In the genomic region with DNA sequence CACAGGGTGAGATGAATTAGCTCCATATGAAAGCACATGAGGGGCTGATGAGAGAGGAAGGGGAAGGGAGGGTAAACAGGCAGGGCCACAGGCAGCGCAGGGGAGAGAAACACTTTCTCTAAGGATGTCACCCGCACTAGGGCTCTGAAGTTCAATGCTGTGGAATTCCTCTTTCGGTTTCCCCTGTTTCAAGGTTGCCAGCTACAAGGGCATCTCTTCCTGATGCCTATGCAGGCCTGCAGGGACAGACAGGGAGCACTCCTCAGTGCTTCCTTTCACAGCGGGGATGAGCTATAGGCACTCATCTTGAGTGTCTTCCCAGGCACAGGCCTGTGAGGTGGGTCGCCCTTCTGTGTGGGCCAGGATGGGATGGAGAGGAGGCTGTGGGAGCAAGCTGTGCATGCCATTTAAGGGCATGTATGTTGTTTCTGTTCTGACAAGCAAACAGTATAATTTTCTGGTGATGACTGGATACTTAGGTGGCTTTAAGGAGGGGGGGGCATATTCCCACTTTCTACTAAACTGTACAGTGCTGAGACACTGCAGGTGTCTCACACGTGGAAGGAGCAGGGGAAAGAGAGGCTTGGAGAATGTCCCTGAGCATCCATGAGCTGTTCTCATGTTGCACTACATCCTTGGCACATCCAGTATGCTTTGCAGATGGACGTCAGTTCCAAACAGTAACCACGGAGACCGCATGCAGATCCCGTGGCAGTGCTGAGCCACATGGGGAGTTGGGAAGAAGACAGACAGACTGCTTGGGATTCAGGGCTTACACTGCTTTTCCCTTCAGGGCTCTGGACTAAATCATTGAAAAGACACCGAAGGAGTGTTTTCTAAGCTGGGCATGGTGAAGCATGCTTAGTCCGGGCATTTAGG, we compare ENCODE assay signal across 21 mouse cellular contexts. TPM values are rescaled to one million over a fixed set of nuclear protein-coding genes. Genes with fewer than 3 reads are reported as not detected.
DNase-seq lines count a peak whose midpoint lies in the region; ATAC-seq and TF ChIP-seq lines count a peak whose summit lies in the region.
"Had no signal": no experiment of that assay in that cellular context is flagged by ENCODE, and none has a peak within 500 bp of the region (broad histone marks: within the 10 kb centered on the region; RNA-seq: fewer than 3 reads in every experiment).

No protein-coding gene starts in this region.

- TF ChIP-seq CTCF in stomach, postnatal 0 days (IDR thresholded peaks at IDR 0.05; ENCODE audit: low read depth): no peak

- no peaks in the 10 kb centered on the region for H3K4me1 ChIP-seq in stomach, postnatal 0 days (replicated peaks; ENCODE audit: control insufficient read depth, insufficient read depth)
- H3K4me1 ChIP-seq: forebrain, embryonic 13.5 days; liver, embryonic 12.5 days had no signal

- TF ChIP-seq EP300 in stomach, postnatal 0 days (optimal IDR thresholded peaks at IDR 0.05): no peak

- no peaks in the 10 kb centered on the region for H3K27me3 ChIP-seq in stomach, postnatal 0 days (ENCODE audit: control insufficient read depth, insufficient read depth, low read length)
- H3K27me3 ChIP-seq: forebrain, embryonic 13.5 days had no signal

- H3K4me2 ChIP-seq in stomach, postnatal 0 days (replicated peaks; ENCODE audit: low read depth): no peak overlapping the region
- H3K4me2 ChIP-seq: forebrain, embryonic 13.5 days; liver, embryonic 12.5 days; lung, embryonic 14.5 days had no signal

- H3K9me3 ChIP-seq in stomach, postnatal 0 days (ENCODE audit: control insufficient read depth, low read length): no peaks in the 10 kb centered on the region
- H3K9me3 ChIP-seq: forebrain, embryonic 13.5 days; liver, embryonic 12.5 days had no signal

- WGBS in stomach, postnatal 0 days: 80% methylated on average over 12 of the region's 12 CpGs

- DNase-seq in adrenal gland, adult 8-10 months: peak; percentile 37
- DNase-seq in adrenal gland, postnatal 25 days: no peak
- DNase-seq in layer of hippocampus, adult 11-12 months (ENCODE audit: low spot score): peak; percentile 47
- no peak for DNase-seq in layer of hippocampus, adult 9-10 months (ENCODE audit: low spot score)
- peak; percentile 26 for DNase-seq in right cerebral cortex, postnatal 4 days
- no peak for DNase-seq in right cerebral cortex, postnatal 36 days (ENCODE audit: low spot score in 2 of 2)
- DNase-seq in layer of hippocampus, postnatal 36 days: peak; percentile 58 to 62
- no peak for DNase-seq in stomach, postnatal 0 days (ENCODE audit: low spot score)
- DNase-seq: cerebellum, adult 18-20 months; gastrocnemius, postnatal 36 days; kidney, adult 18-20 months; kidney, postnatal 10 days; left cerebral cortex, postnatal 4 days; lung, embryonic 14.5 days; lung, postnatal 4 days; retina, postnatal 1 day had no signal

- no peak overlapping the region for H3K27ac ChIP-seq in stomach, postnatal 0 days (replicated peaks)
- H3K27ac ChIP-seq: forebrain, embryonic 13.5 days; left cerebral cortex, adult 2 months; liver, embryonic 12.5 days had no signal

- ATAC-seq in stomach, postnatal 0 days (ENCODE audit: low FRiP score, low TSS enrichment): no peak
- ATAC-seq: CD4-positive, CD25-positive, alpha-beta regulatory T cell, adult 4 months; forebrain, embryonic 13.5 days; liver, embryonic 12.5 days had no signal

- H3K36me3 ChIP-seq in stomach, postnatal 0 days (ENCODE audit: control insufficient read depth, insufficient read depth, low read length): no peaks in the 10 kb centered on the region
- H3K36me3 ChIP-seq: liver, embryonic 12.5 days had no signal

- H3K9ac ChIP-seq in stomach, postnatal 0 days (ENCODE audit: low read length): no peak overlapping the region
- H3K9ac ChIP-seq: forebrain, embryonic 13.5 days; liver, embryonic 12.5 days; lung, embryonic 14.5 days had no signal

- no peak overlapping the region for H3K4me3 ChIP-seq in stomach, postnatal 0 days (ENCODE audit: low read depth, low read length)
- H3K4me3 ChIP-seq: forebrain, embryonic 13.5 days; left cerebral cortex, adult 2 months; liver, embryonic 12.5 days had no signal

RNA-seq across cellular contexts. Expression of a gene that starts 21.2 kb away (rescaled TPM):
- 10 to 100 TPM; 11.7 to 14.8 (median 13.9) TPM for total RNA-seq in adrenal gland, adult 8-10 months (2022)
- total RNA-seq in adrenal gland, postnatal 25 days (2021): 10.8 and 13.4 TPM in 2 replicates
- 10 to 100 TPM; 21.9 to 23.2 TPM for total RNA-seq in layer of hippocampus, postnatal 36 days (2021)
- polyA plus RNA-seq in stomach, postnatal 0 days (2015; fragmentation: Nextera tagmentation; extraction: Ambion mirVana): 3.4 and 3.8 TPM in 2 replicates

RNA-seq across cellular contexts. Expression of a gene that starts 42.5 kb away (rescaled TPM):
- 100 to 1,000 TPM; 130 to 210 (median 165) TPM for total RNA-seq in adrenal gland, adult 8-10 months (2022)
- total RNA-seq in adrenal gland, postnatal 25 days (2021): 173 and 182 TPM in 2 replicates
- 10 to 100 TPM; 75.2 to 83.8 TPM for total RNA-seq in layer of hippocampus, postnatal 36 days (2021)
- 4.7 TPM in 2 replicates for polyA plus RNA-seq in stomach, postnatal 0 days (2015; fragmentation: Nextera tagmentation; extraction: Ambion mirVana)

RNA-seq across cellular contexts. Expression of a gene that starts 42.9 kb away (rescaled TPM):
- 10 to 100 TPM in 2 of 4 experiments, 1 to 10 TPM in 2; 5.3 to 11.4 (median 8.6) TPM for total RNA-seq in adrenal gland, adult 8-10 months (2022)
- 9.1 and 12.2 TPM in 2 replicates for total RNA-seq in adrenal gland, postnatal 25 days (2021)
- 1 to 10 TPM; 3.0 to 3.5 TPM for total RNA-seq in layer of hippocampus, postnatal 36 days (2021)
- 1.6 and 2.1 TPM in 2 replicates for polyA plus RNA-seq in stomach, postnatal 0 days (2015; fragmentation: Nextera tagmentation; extraction: Ambion mirVana)
- total RNA-seq: hematopoietic stem cell, adult 5-6 weeks had no signal

RNA-seq across cellular contexts. Expression of a gene that starts 54.9 kb away (rescaled TPM):
- total RNA-seq in adrenal gland, adult 8-10 months (2022): 10 to 100 TPM; 42.7 to 57.7 (median 49.8) TPM
- total RNA-seq in adrenal gland, postnatal 25 days (2021): 50.2 and 51.3 TPM in 2 replicates
- 100 to 1,000 TPM; 362 to 388 TPM for total RNA-seq in layer of hippocampus, postnatal 36 days (2021)
- polyA plus RNA-seq in stomach, postnatal 0 days (2015; fragmentation: Nextera tagmentation; extraction: Ambion mirVana): 6.5 and 7.9 TPM in 2 replicates

Comparison
In these comparisons a context has a peak if more than half of its experiments do, and no peak if none do; other contexts are left out.
1. DNase-seq: peak in adrenal gland, adult 8-10 months (single experiment), layer of hippocampus, adult 11-12 months (single experiment), right cerebral cortex, postnatal 4 days (single experiment) and layer of hippocampus, postnatal 36 days (2 of 2); none in adrenal gland, postnatal 25 days (single experiment), layer of hippocampus, adult 9-10 months (single experiment), right cerebral cortex, postnatal 36 days (0 of 2) and stomach, postnatal 0 days (single experiment).